Mouse (Mus musculus) layer of hippocampus, adult 9-11 months (tissue): ENCODE measurements around the gene Gm5640.
"Not testable (repeated sequence)": the region's sequence is repeated elsewhere in the genome, so short reads cannot be mapped to it uniquely, and the experiment has no call there.

Source experiments
- DNase-seq: peaks from one replicate; pipeline ENCODE4 v3.0.0; 2022

The Gm5640 gene

DNA sequence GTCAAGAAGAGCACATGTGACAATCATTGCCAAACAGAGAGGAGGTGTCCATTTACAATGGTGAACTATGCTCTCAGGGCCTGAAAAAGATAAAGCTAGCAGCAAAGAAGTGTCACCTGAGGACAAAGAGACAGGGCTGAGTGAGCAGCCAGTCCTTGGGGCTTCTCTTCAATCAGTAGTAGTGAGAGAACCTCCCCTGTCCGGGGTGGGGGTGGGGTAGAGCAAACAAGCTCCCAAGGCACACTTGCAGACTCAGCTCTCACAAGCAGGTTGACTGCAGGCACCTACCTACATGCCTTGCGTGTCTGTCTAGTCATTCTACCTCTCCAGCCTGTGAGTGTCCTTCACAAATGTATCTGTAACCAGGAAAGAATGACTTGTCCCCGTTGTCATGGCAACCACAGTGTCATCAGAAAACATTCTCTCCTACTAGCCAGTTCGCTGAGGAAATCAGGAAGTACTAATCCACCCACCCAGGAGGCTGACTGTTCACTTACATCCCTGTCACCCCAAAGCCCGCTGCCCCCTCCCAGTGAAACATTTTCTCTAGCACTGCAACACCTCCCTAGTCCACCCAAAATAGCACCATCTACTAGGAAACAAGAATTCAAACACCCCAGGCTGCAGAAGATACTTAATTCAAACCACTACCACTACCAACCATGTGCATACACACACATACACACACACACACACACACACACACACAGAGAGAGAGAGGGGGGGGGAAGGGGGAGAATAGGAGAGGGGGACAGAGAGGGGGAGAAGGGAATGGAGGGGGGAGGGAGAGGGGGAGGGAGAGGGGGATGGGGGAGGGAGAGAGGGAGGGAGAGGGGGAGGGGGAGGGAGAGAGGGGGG, at the start of gene Gm5640:
Gene Gm5640, minus strand, starts transcription at position 170 of the 858 bp plus-strand sequence.
- peak; percentile 65 for DNase-seq

DNA sequence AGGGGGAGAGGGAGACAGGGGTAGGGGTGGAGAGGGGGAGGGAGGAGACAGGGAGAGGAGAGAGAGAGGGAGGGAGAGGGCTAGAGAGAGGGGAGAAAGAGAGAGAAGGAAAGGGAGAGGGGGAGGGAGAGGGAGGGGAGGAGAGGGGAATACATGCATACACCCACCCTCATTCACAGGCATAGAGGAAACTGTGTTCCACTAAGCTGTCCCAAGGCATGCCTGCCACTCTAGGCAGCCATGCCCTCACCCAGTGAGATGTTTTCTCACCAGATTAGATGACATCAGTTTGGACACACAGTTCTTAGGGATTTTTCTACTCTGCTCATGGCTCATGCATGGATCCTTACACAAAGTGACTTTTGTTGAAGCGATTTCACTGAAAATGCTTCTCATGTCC, 958 bp upstream of the Gm5640 start:
- DNase-seq = not testable (repeated sequence)

DNA sequence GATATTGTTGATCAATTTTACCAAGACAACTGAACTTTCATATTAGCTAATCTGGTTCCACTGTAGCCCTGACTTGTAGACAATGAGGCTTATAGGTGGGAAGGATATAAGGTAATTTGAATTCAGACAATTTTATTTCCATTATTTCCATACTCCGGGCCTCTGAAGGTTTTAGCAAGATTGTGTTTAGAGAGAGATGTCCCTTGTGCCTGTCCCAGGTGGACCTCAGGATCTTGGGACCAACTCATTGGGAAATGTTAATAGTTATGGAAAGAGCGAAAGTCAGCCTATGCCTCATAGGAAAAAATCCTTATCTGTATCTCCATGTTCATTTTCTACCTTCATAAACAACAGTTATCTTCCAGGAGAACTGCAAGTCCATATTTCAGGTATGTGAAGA, 53.1 kb downstream of the Gm5640 start, which contains the start of gene Olfr1325:
Gene Olfr1325, plus strand, starts transcription at position 301 of the 400 bp plus-strand sequence.
- no peak for DNase-seq
